Mouse (Mus musculus): ENCODE measurements around the gene Itga5.

DNA sequence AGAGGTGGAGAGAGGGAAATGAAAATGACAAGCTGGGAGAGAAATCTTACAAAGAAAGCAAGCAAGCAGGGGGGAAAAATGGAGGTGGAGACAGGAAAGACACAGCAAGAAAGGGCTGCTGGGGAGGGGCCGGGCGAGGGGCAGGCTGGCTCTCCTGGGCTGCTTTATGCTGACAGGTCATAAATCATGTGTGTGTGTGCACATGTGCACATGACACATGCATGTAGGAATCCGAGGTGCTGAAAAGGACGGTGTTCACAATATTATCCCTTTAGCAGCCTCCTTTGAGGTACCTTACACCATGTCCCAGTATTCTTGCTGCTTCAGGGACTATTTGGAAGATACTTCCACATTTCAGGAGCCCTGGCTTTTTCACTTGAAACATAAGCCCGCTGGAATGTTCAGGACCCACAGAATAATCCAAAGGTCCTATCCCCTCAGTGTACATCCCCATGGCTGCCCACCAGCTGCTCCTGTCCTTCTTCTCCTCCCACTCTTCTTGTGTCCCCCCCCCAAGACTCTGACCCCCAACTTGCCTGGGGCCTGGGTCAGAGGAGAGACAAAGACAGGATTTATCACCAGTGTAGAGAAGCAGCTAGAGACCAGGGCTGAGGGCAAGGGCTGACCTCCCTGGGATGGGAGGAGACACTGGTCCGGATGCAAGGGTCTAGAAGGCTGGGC lies 64.1 kb downstream of the Itga5 start:
- no peak for TF ChIP-seq MAFK (IDR thresholded peaks at IDR 0.05; ENCODE audit: insufficient read depth, low read depth, low read length)
- no peak for TF ChIP-seq ZC3H11A (IDR thresholded peaks at IDR 0.05; ENCODE audit: borderline replicate concordance, low read depth, low read length)
